Mouse (Mus musculus) c-Kit-negative CD71-positive TER-119-positive erythroid progenitor cells, embryonic 14.5 days (primary cell): ENCODE results near the gene Laptm5.

Source experiments
- DNase-seq: peaks from one replicate; pipeline ENCODE4 v3.0.0-alpha.2; 2013; ENCODE audit warnings: low read depth, low spot score

Gene Laptm5

GRCm38 (mm10) chr4:130899383-130899781 lies 13.5 kb upstream of the Laptm5 start:
- DNase-seq: no peak

GRCm38 (mm10) chr4:130899782-130900427 lies 13.0 kb upstream of the Laptm5 start:
- DNase-seq: no peak

GRCm38 (mm10) chr4:130900746-130901145 lies 12.2 kb upstream of the Laptm5 start:
- DNase-seq: no peak

GRCm38 (mm10) chr4:130902289-130902781 lies 10.6 kb upstream of the Laptm5 start:
- no peak for DNase-seq

GRCm38 (mm10) chr4:130905025-130905424 lies 7.9 kb upstream of the Laptm5 start:
- DNase-seq: no peak

- DNase-seq: no peak
These were observed 7.0 kb upstream of the Laptm5 start for GRCm38 (mm10) chr4:130905882-130906281.

- DNase-seq: no peak
These were observed 6.6 kb upstream of the Laptm5 start for GRCm38 (mm10) chr4:130906296-130906695.

GRCm38 (mm10) chr4:130907200-130908069 lies 5.5 kb upstream of the Laptm5 start:
- DNase-seq: no peak

- no peak for DNase-seq
These were observed 4.8 kb upstream of the Laptm5 start for GRCm38 (mm10) chr4:130908133-130908532.

- no peak for DNase-seq
These were observed 3.6 kb upstream of the Laptm5 start for GRCm38 (mm10) chr4:130909167-130909874.

- no peak for DNase-seq
These were observed 2.3 kb upstream of the Laptm5 start for GRCm38 (mm10) chr4:130910666-130911065.

- DNase-seq: no peak
These were observed 299 bp upstream of the Laptm5 start for GRCm38 (mm10) chr4:130912626-130913025.

GRCm38 (mm10) chr4:130913511-130913910 lies 586 bp downstream of the Laptm5 start:
- no peak for DNase-seq

- DNase-seq: no peak
These were observed 1.1 kb downstream of the Laptm5 start for GRCm38 (mm10) chr4:130914011-130914410.

- no peak for DNase-seq
These were observed 1.6 kb downstream of the Laptm5 start for GRCm38 (mm10) chr4:130914527-130914926.

GRCm38 (mm10) chr4:130915006-130915667 lies 2.2 kb downstream of the Laptm5 start:
- no peak for DNase-seq

GRCm38 (mm10) chr4:130915668-130916035 lies 2.7 kb downstream of the Laptm5 start:
- no peak for DNase-seq

- no peak for DNase-seq
These were observed 3.7 kb downstream of the Laptm5 start for GRCm38 (mm10) chr4:130916639-130917038.

- DNase-seq: no peak
These were observed 4.6 kb downstream of the Laptm5 start for GRCm38 (mm10) chr4:130917564-130917963.

GRCm38 (mm10) chr4:130918805-130919749 lies 6.2 kb downstream of the Laptm5 start:
- DNase-seq: no peak
